Mouse (Mus musculus) CH12.LX (cell line): ENCODE data around the gene Tex14.

Source experiments
- CHD1 ChIP-seq: IDR thresholded peaks from 2 replicates; pipeline ENCODE4 v1.6.1; 2012; ENCODE audit warnings: low read depth, low read length, improper control_type of control experiment, inconsistent platforms
- POLR2A ChIP-seq: IDR thresholded peaks from 2 replicates; pipeline ENCODE4 v1.6.1; 2011; ENCODE audit warnings: low read depth, mild to moderate bottlenecking, improper control_type of control experiment, low read length

DNA sequence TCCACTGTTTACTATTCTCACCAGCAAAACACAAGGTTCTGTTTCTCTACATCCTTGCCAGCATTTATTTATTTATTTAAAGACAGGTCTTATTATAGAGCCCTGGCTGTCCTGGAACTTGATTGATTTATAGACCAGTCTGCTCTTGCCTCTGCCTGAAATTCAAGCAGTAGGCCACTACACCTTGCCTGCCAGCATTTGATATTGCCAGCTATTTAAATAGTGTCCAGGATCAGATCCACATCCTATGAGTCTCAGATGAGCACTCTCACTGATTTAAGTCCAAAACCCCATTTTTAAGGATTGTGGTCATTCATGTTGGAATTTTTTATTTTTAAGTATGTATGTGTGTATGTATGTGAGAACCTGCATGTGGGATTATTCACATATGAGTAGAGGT lies 16.0 kb downstream of the Tex14 start:
- no peak for TF ChIP-seq CHD1
- TF ChIP-seq POLR2A = no peak
